Mouse (Mus musculus): ENCODE measurements at regions not wholly inside any gene's neighbourhood (a gene's known extent, or its start where the extent isn't known, plus 50 kb on each side); places are given as distances from the start of the nearest gene placed in this dataset.

GRCm38 (mm10) chr14:120731679-120732281 lies 179.2 kb upstream of the Ipo5 start:
- TF ChIP-seq CTCF (IDR thresholded peaks at IDR 0.05; ENCODE audit: control insufficient read depth, insufficient read depth, insufficient read length) (no peak), MYOG (IDR thresholded peaks at IDR 0.05; ENCODE audit: control insufficient read depth, extremely low read depth, insufficient read length) (no peak), MAX (IDR thresholded peaks at IDR 0.05) (no peak), MYOD1 (IDR thresholded peaks at IDR 0.05; ENCODE audit: control insufficient read depth, insufficient read length, low read depth) (no peak)

All from C2C12 (cell line).